In the genomic region with DNA sequence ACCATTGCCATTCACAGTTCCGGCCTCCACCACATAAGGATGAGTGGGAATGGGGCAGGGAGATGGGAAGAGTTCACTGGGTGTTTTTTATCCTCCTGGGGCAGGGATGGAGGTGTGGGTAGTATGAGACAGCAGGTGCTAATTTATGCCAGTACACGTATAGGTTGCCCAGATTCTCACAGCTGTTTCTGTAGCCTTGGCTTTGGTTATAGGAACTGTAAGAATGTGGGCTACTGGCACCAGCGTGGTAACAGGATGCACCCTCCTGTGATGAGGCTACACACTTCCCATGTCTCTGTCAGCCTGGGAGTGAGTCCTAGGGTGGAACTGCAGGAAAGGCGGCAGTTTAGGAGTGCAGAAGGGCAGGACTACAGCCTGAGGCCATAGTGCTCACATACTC, we compare ENCODE assay signal across 31 mouse cellular contexts. TPM values are rescaled to one million over a fixed set of nuclear protein-coding genes. Genes with fewer than 3 reads are reported as not detected.
DNase-seq lines count a peak whose midpoint lies in the region; ATAC-seq and TF ChIP-seq lines count a peak whose summit lies in the region.
"Had no signal": no experiment of that assay in that cellular context is flagged by ENCODE, and none has a peak within 500 bp of the region (broad histone marks: within the 10 kb centered on the region; RNA-seq: fewer than 3 reads in every experiment).

No protein-coding gene starts in this region.

- no peak overlapping the region for H3K4me3 ChIP-seq in liver, embryonic 12.5 days
- H3K4me3 ChIP-seq in liver, postnatal 0 days (ENCODE audit: low read depth, low read length), result no peak overlapping the region
- no peak overlapping the region for H3K4me3 ChIP-seq in hindbrain, embryonic 13.5 days
- H3K4me3 ChIP-seq: forebrain, embryonic 13.5 days; heart, embryonic 13.5 days; layer of hippocampus, adult 2 months; limb, embryonic 12.5 days; midbrain, embryonic 10.5 days; midbrain, embryonic 15.5 days; neural tube, embryonic 15.5 days had no signal

- no peaks in the 10 kb centered on the region for H3K27me3 ChIP-seq in liver, embryonic 12.5 days (replicated peaks)
- no peaks in the 10 kb centered on the region for H3K27me3 ChIP-seq in liver, postnatal 0 days (ENCODE audit: insufficient read depth, low read length)
- no peaks in the 10 kb centered on the region for H3K27me3 ChIP-seq in hindbrain, embryonic 13.5 days
- H3K27me3 ChIP-seq: forebrain, embryonic 13.5 days; heart, embryonic 13.5 days; limb, embryonic 12.5 days; midbrain, embryonic 15.5 days; neural tube, embryonic 15.5 days had no signal

- peaks cover 16% of the 10 kb centered on the region for H3K4me1 ChIP-seq in liver, embryonic 12.5 days
- H3K4me1 ChIP-seq in liver, postnatal 0 days (ENCODE audit: insufficient read depth), result no peaks in the 10 kb centered on the region; the same call in none of the 2 replicates
- no peaks in the 10 kb centered on the region for H3K4me1 ChIP-seq in hindbrain, embryonic 13.5 days (replicated peaks)
- H3K4me1 ChIP-seq: forebrain, embryonic 13.5 days; heart, embryonic 13.5 days; limb, embryonic 12.5 days; midbrain, embryonic 10.5 days; midbrain, embryonic 15.5 days; neural tube, embryonic 15.5 days had no signal

- no peak overlapping the region for H3K9ac ChIP-seq in liver, embryonic 12.5 days
- H3K9ac ChIP-seq in liver, postnatal 0 days (replicated peaks), result no peak overlapping the region
- no peak overlapping the region for H3K9ac ChIP-seq in hindbrain, embryonic 13.5 days
- H3K9ac ChIP-seq: forebrain, embryonic 13.5 days; heart, embryonic 13.5 days; limb, embryonic 12.5 days; midbrain, embryonic 15.5 days; neural tube, embryonic 15.5 days had no signal

- H3K27ac ChIP-seq in liver, embryonic 12.5 days, result no peak overlapping the region
- no peak overlapping the region for H3K27ac ChIP-seq in liver, postnatal 0 days (ENCODE audit: low read depth)
- no peak overlapping the region for H3K27ac ChIP-seq in hindbrain, embryonic 13.5 days
- H3K27ac ChIP-seq: forebrain, embryonic 13.5 days; heart, embryonic 13.5 days; layer of hippocampus, adult 2 months; limb, embryonic 12.5 days; midbrain, embryonic 10.5 days; midbrain, embryonic 15.5 days; neural tube, embryonic 15.5 days; stomach, postnatal 0 days had no signal

- 0 out of 2 replicates have a peak, but pooled peaks have one; percentile 17 for ATAC-seq in liver, embryonic 12.5 days
- no peak for ATAC-seq in liver, postnatal 0 days
- no peak for ATAC-seq in hindbrain, embryonic 13.5 days (ENCODE audit: low FRiP score)
- ATAC-seq: CD4-positive, CD25-positive, alpha-beta regulatory T cell, adult 4 months; forebrain, embryonic 13.5 days; hindbrain, embryonic 16.5 days; midbrain, embryonic 15.5 days had no signal

- no peaks in the 10 kb centered on the region for H3K9me3 ChIP-seq in liver, embryonic 12.5 days (replicated peaks)
- H3K9me3 ChIP-seq in liver, postnatal 0 days (ENCODE audit: low read length), result no peaks in the 10 kb centered on the region
- no peaks in the 10 kb centered on the region for H3K9me3 ChIP-seq in hindbrain, embryonic 13.5 days
- H3K9me3 ChIP-seq: forebrain, embryonic 13.5 days; heart, embryonic 13.5 days; limb, embryonic 12.5 days; midbrain, embryonic 10.5 days; midbrain, embryonic 15.5 days; neural tube, embryonic 15.5 days had no signal

- no peaks in the 10 kb centered on the region for H3K36me3 ChIP-seq in liver, embryonic 12.5 days
- H3K36me3 ChIP-seq in liver, postnatal 0 days (replicated peaks; ENCODE audit: insufficient read depth, low read length), result no peaks in the 10 kb centered on the region
- H3K36me3 ChIP-seq in hindbrain, embryonic 13.5 days, result peaks cover 4% of the 10 kb centered on the region; the same call in 1 of the 2 replicates
- H3K36me3 ChIP-seq: heart, embryonic 13.5 days; midbrain, embryonic 15.5 days; neural tube, embryonic 15.5 days had no signal

- TF ChIP-seq CTCF in liver, postnatal 0 days (IDR thresholded peaks at IDR 0.05; ENCODE audit: low read depth), result no peak

- H3K4me2 ChIP-seq in liver, embryonic 12.5 days, result no peak overlapping the region
- H3K4me2 ChIP-seq in liver, postnatal 0 days (ENCODE audit: low read depth, low read length), result no peak overlapping the region
- no peak overlapping the region for H3K4me2 ChIP-seq in hindbrain, embryonic 13.5 days
- H3K4me2 ChIP-seq: forebrain, embryonic 13.5 days; heart, embryonic 13.5 days; limb, embryonic 12.5 days; midbrain, embryonic 15.5 days; neural tube, embryonic 15.5 days had no signal

- TF ChIP-seq EP300 in liver, postnatal 0 days (IDR thresholded peaks at IDR 0.05; ENCODE audit: low read depth), result no peak

- DNase-seq in frontal cortex, postnatal 36 days (ENCODE audit: low spot score in 2 of 2), result peak; percentile 17 to 35
- no peak for DNase-seq in frontal cortex, postnatal 10 days (ENCODE audit: low spot score in 2 of 2)
- no peak for DNase-seq in liver, postnatal 0 days
- DNase-seq in brain, adult 2 months (ENCODE audit: low read depth, low spot score), result peak; percentile 65
- peak; percentile 5 to 26 for DNase-seq in left cerebral cortex, adult 9 months (ENCODE audit: low spot score in 2 of 2)
- DNase-seq: adrenal gland, postnatal 25 days; cerebellum, adult 18-20 months; cerebellum, postnatal 10 days; heart, postnatal 10 days; kidney, adult 18-20 months; kidney, postnatal 36 days; lung, postnatal 4 days; retina, postnatal 1 day; thymus, adult 2 months; thymus, postnatal 36 days had no signal

- 43% methylated on average over 4 of the region's 4 CpGs for WGBS in liver, embryonic 12.5 days (ENCODE audit: insufficient replicate concordance)
- 54% methylated on average over 4 of the region's 4 CpGs for WGBS in liver, postnatal 0 days (ENCODE audit: insufficient replicate concordance)
- WGBS in hindbrain, embryonic 13.5 days, result 79% methylated on average over 4 of the region's 4 CpGs

RNA-seq across cellular contexts. Expression of a gene that starts 15.8 kb away (rescaled TPM):
- polyA plus RNA-seq in liver, embryonic 12.5 days (2016; fragmentation: Nextera tagmentation; extraction: Ambion mirVana), result 0.15 and 0.22 TPM in 2 replicates
- polyA plus RNA-seq in liver, postnatal 0 days (2015; fragmentation: Nextera tagmentation; extraction: Ambion mirVana), result 0.07 and 0.23 TPM in 2 replicates
- polyA plus RNA-seq in hindbrain, embryonic 13.5 days (2015; fragmentation: Nextera tagmentation; extraction: Ambion mirVana), result 0.26 and 0.35 TPM in 2 replicates
- polyA plus RNA-seq: CD4-positive, CD25-positive, alpha-beta regulatory T cell, adult 4 months; forebrain, embryonic 13.5 days; heart, embryonic 13.5 days; intestine, embryonic 14.5 days; kidney, embryonic 16.5 days; limb, embryonic 12.5 days; liver, adult 2 months; midbrain, embryonic 10.5 days; spleen, adult 2 months; stomach, postnatal 0 days had no signal

RNA-seq across cellular contexts. Expression of a gene that starts 35.6 kb away (rescaled TPM):
- polyA plus RNA-seq in liver, embryonic 12.5 days (2016; fragmentation: Nextera tagmentation; extraction: Ambion mirVana), result 1,680 and 1,789 TPM in 2 replicates
- polyA plus RNA-seq in liver, postnatal 0 days (2015; fragmentation: Nextera tagmentation; extraction: Ambion mirVana), result 1,729 and 1,988 TPM in 2 replicates
- 521 and 535 TPM in 2 replicates for polyA plus RNA-seq in hindbrain, embryonic 13.5 days (2015; fragmentation: Nextera tagmentation; extraction: Ambion mirVana)

RNA-seq across cellular contexts. Expression of a gene that starts 42.9 kb away (rescaled TPM):
- polyA plus RNA-seq in liver, embryonic 12.5 days (2016; fragmentation: Nextera tagmentation; extraction: Ambion mirVana), result 84.7 and 87.5 TPM in 2 replicates
- 59.1 and 61.2 TPM in 2 replicates for polyA plus RNA-seq in liver, postnatal 0 days (2015; fragmentation: Nextera tagmentation; extraction: Ambion mirVana)
- polyA plus RNA-seq in hindbrain, embryonic 13.5 days (2015; fragmentation: Nextera tagmentation; extraction: Ambion mirVana), result 397 and 415 TPM in 2 replicates

Comparison
In these comparisons a context has a peak if more than half of its experiments do, and no peak if none do; other contexts are left out.
1. DNase-seq: peak in frontal cortex, postnatal 36 days (2 of 2), brain, adult 2 months (single experiment) and left cerebral cortex, adult 9 months (2 of 2); none in frontal cortex, postnatal 10 days (0 of 2) and liver, postnatal 0 days (single experiment).